ENCODE assay signal across 30 mouse cellular contexts in genomic region chr1:72085661-72086060, GRCm38 (mm10).
DNase-seq lines count a peak whose midpoint lies in the region; ATAC-seq and TF ChIP-seq lines count a peak whose summit lies in the region.
"Had no signal": no experiment of that assay in that cellular context is flagged by ENCODE, and none has a peak within 500 bp of the region (broad histone marks: within the 10 kb centered on the region; RNA-seq: fewer than 3 reads in every experiment).

No protein-coding gene starts in this region.

- no peak for ATAC-seq in megakaryocyte, adult 5-6 weeks (ENCODE audit: poor library complexity, severe bottlenecking)
- ATAC-seq: activated CD4-positive, CD25-positive, alpha-beta regulatory T cell, adult 4 months; CD4-positive, CD25-positive, alpha-beta regulatory T cell, adult 4 months; forebrain, embryonic 15.5 days; hindbrain, postnatal 0 days; inflammation-experienced regulatory T-cells, adult 6 months; intestine, embryonic 16.5 days had no signal

- no peak overlapping the region for H3ac ChIP-seq in C2C12 (ENCODE audit: control insufficient read depth, insufficient read length, low read depth)

- TF ChIP-seq CTCF in C2C12 (IDR thresholded peaks at IDR 0.05; ENCODE audit: control insufficient read depth, insufficient read depth, insufficient read length), result no peak

- peak; percentile 25 for DNase-seq in embryo, embryonic 11 days
- no peak for DNase-seq in embryo, embryonic 10.5 days (ENCODE audit: low spot score)
- DNase-seq in brain, adult 2 months (ENCODE audit: low read depth, low spot score), result peak; percentile 16
- no peak for DNase-seq in adrenal gland, postnatal 10 days
- DNase-seq: adrenal gland, adult 8-10 months; adrenal gland, postnatal 36 days; B cell, adult 2 months; cerebellum, adult 11 months; cerebellum, adult 2 months; cerebellum, adult 9-11 months; cerebellum, postnatal 25 days; gastrocnemius, postnatal 36 days; heart, adult 2 months; heart, postnatal 14 days; heart, postnatal 4 days; kidney, adult 18-20 months had no signal

- no peaks in the 10 kb centered on the region for H3K79me2 ChIP-seq in C2C12 (ENCODE audit: control insufficient read depth, insufficient read depth)

- no peaks in the 10 kb centered on the region for H3K27me3 ChIP-seq in C2C12 (ENCODE audit: control insufficient read depth, insufficient read depth, insufficient read length)
- H3K27me3 ChIP-seq: embryonic facial prominence, embryonic 13.5 days; forebrain, embryonic 12.5 days; forebrain, embryonic 15.5 days; heart, embryonic 13.5 days had no signal

- no peaks in the 10 kb centered on the region for H3K36me3 ChIP-seq in C2C12 (ENCODE audit: control insufficient read depth, insufficient read depth)
- H3K36me3 ChIP-seq: embryonic facial prominence, embryonic 10.5 days; embryonic facial prominence, embryonic 13.5 days; forebrain, embryonic 12.5 days; forebrain, embryonic 15.5 days; heart, embryonic 10.5 days; heart, embryonic 13.5 days had no signal

- no peak overlapping the region for H3K4me3 ChIP-seq in C2C12 (ENCODE audit: insufficient read depth, poor library complexity, severe bottlenecking)
- H3K4me3 ChIP-seq: embryonic facial prominence, embryonic 10.5 days; embryonic facial prominence, embryonic 13.5 days; erythroblast, embryonic 14.5 days; forebrain, embryonic 12.5 days; forebrain, embryonic 15.5 days; heart, adult 2 months; heart, embryonic 10.5 days; heart, embryonic 13.5 days had no signal

- no peaks in the 10 kb centered on the region for H3K79me3 ChIP-seq in C2C12 (ENCODE audit: low read depth)

TF ChIP-seq in C2C12, 6 proteins besides CTCF, POLR2A, EP300 and RAD21:
- TF ChIP-seq MYOG (IDR thresholded peaks at IDR 0.05; ENCODE audit: control insufficient read depth, extremely low read depth, insufficient read length) (no peak), MAX (IDR thresholded peaks at IDR 0.05) (no peak), USF1 (IDR thresholded peaks at IDR 0.05; ENCODE audit: low read depth) (no peak), MYOD1 (IDR thresholded peaks at IDR 0.05; ENCODE audit: control insufficient read depth, insufficient read length, low read depth) (peak; percentile 76), FOSL1 (IDR thresholded peaks at IDR 0.05; ENCODE audit: insufficient read depth, low read length, poor library complexity, severe bottlenecking) (no peak), CEBPB (IDR thresholded peaks at IDR 0.05; ENCODE audit: low read depth) (no peak)

Comparison
In these comparisons a context has a peak if more than half of its experiments do, and no peak if none do; other contexts are left out.
1. DNase-seq: peak in embryo, embryonic 11 days (single experiment) and brain, adult 2 months (single experiment); none in embryo, embryonic 10.5 days (single experiment) and adrenal gland, postnatal 10 days (single experiment).